In the genomic region with DNA sequence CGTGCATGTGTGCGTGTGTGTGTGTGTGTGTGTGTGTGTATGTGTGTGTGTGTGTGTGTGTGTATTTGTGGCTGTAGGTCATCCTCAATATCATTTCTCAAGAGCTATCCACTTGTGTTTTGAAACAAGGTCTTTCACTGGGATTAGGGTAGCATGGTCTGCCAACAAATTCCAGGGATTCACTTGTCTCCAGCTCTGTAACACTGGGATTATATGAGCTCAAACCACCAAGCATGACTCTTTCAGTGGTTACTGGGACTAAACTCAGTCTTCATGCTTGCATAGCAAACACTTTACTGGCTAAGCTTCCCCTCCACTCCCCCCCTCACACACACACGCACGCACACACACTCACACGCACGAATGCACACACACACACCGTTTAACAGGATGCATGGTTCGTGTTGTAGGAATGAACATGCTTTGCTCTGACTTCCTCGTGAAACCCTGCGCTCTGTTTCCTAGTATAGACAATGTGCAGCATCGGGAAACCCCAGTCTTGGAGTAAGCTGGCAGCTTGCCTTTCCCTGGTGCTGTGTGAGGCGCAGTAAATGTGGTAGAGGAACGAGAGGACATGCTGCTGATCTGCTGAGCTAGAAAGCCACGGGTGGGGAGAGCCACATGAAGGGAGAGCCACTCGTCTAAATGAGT, we compare ENCODE assay signal across 11 mouse cellular contexts.
DNase-seq lines count a peak whose midpoint lies in the region; TF ChIP-seq lines count a peak whose summit lies in the region.
"Had no signal": no experiment of that assay in that cellular context is flagged by ENCODE, and none has a peak within 500 bp of the region (broad histone marks: within the 10 kb centered on the region; RNA-seq: fewer than 3 reads in every experiment).

No protein-coding gene starts in this region.

- 0 out of 2 replicates have a peak overlapping the region, but pooled peaks have one; percentile 4 for H3K27ac ChIP-seq in spleen, adult 2 months (ENCODE audit: insufficient read depth, low read length)
- H3K27ac ChIP-seq: embryonic facial prominence, embryonic 13.5 days; heart, embryonic 13.5 days had no signal

- no peak for TF ChIP-seq CTCF in spleen, adult 2 months (IDR thresholded peaks at IDR 0.05; ENCODE audit: extremely low read depth, insufficient read depth, insufficient read length, insufficient replicate concordance)

- H3K27me3 ChIP-seq in spleen, adult 2 months (ENCODE audit: control insufficient read depth, insufficient read depth, low read length) = no peaks in the 10 kb centered on the region
- H3K27me3 ChIP-seq: embryonic facial prominence, embryonic 13.5 days; heart, embryonic 13.5 days had no signal

- H3K36me3 ChIP-seq in spleen, adult 2 months (ENCODE audit: control insufficient read depth, insufficient read depth, low read length) = peaks cover 6% of the 10 kb centered on the region

- H3K4me3 ChIP-seq in spleen, adult 2 months (ENCODE audit: extremely low read depth, insufficient read depth, insufficient read length) = no peak overlapping the region
- H3K4me3 ChIP-seq: embryonic facial prominence, embryonic 13.5 days; heart, embryonic 13.5 days had no signal

- peaks cover 17% of the 10 kb centered on the region for H3K4me1 ChIP-seq in spleen, adult 2 months (ENCODE audit: control insufficient read depth, insufficient read depth, insufficient read length)
- H3K4me1 ChIP-seq: embryonic facial prominence, embryonic 13.5 days had no signal

- peak; percentile 24 to 44 for DNase-seq in heart, postnatal 14 days
- no peak for DNase-seq in heart, adult 8-10 months (ENCODE audit: low spot score)
- DNase-seq in spleen, adult 2 months (ENCODE audit: low read depth in 1 of 2, low spot score in 2 of 2) = peak; percentile 3 to 38
- DNase-seq in spleen, postnatal 14 days (ENCODE audit: low spot score in 2 of 2) = no peak
- peak; percentile 16 to 33 for DNase-seq in left cerebral cortex, postnatal 36 days (ENCODE audit: low spot score in 2 of 2)
- no peak for DNase-seq in kidney, postnatal 36 days
- DNase-seq in kidney, postnatal 14 days = no peak
- DNase-seq: adrenal gland, postnatal 36 days; kidney, adult 9 months had no signal

- no peak for TF ChIP-seq POLR2A in spleen, adult 2 months (IDR thresholded peaks at IDR 0.05; ENCODE audit: low read depth, low read length)

- intact Hi-C loops in heart, postnatal 14 days (cut with DNase I) = loop anchor here (5.0 kb wide), 1 partner anchor 38 kb away; no protein-coding TSS in a partner anchor
- intact Hi-C loops in left cerebral cortex, postnatal 36 days (cut with DNase I) = no loop called here

- 29% methylated on average over 15 of the region's 15 CpGs for WGBS in spleen, adult 2 months

Comparison
In these comparisons a context has a peak if more than half of its experiments do, and no peak if none do; other contexts are left out.
1. DNase-seq: peak in heart, postnatal 14 days (2 of 2), spleen, adult 2 months (2 of 2) and left cerebral cortex, postnatal 36 days (2 of 2); none in heart, adult 8-10 months (single experiment), spleen, postnatal 14 days (0 of 2), kidney, postnatal 36 days (0 of 2) and kidney, postnatal 14 days (single experiment).